Mouse (Mus musculus) thymus, adult 2 months (tissue): ENCODE measurements at regions not wholly inside any gene's neighbourhood (a gene's known extent, or its start where the extent isn't known, plus 50 kb on each side); places are given as distances from the start of the nearest gene placed in this dataset.
A peak's percentile ranks its signal among the peaks of the same experiment; 100 is the strongest.

Experiments used
- CTCF ChIP-seq: fragments of 200-500 bp; IDR thresholded peaks from 2 replicates; pipeline ENCODE4 v1.5.1; 2012; ENCODE audit warnings: mild to moderate bottlenecking, control low read depth, low read length, moderate library complexity, borderline replicate concordance; ENCODE audit not compliant: control insufficient read depth, poor library complexity, insufficient read depth; ENCODE audit errors: extremely low read depth
- POLR2A ChIP-seq: fragments of 200-500 bp; IDR thresholded peaks from 2 replicates; pipeline ENCODE4 v1.6.1; 2012; ENCODE audit warnings: mild to moderate bottlenecking, low read length, control low read depth, moderate library complexity; ENCODE audit not compliant: control insufficient read depth, poor library complexity, insufficient read depth; ENCODE audit errors: extremely low read depth

DNA sequence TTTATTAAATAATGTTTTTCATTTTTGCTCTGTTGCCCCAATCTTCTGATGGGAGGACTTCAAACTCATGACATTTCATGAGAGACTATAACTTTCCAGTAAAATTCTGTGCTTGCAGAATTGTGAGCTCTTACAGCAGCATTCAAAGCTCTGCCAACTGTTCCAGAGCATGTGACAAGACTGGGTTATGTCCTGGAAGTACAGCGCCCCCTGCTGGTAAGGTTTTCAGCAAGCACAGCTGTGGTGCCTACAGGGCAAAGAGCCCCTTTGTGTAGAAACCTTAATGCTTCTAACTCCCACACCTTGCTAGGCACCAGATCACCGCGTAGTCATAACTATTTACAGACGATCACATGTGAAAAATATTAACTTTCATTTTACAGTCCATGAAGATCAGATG is 209.4 kb downstream of the Sec23a start:
- TF ChIP-seq POLR2A (no peak), CTCF (peak; percentile 22; the same call in 1 of the 2 replicates)
